Mouse (Mus musculus) layer of hippocampus, adult 9-10 months (tissue): ENCODE results near the gene Adamts12.

Source experiments
- DNase-seq: peaks from one replicate; pipeline ENCODE4 v3.0.0; 2022; ENCODE audit warnings: low spot score

The Adamts12 gene

DNA sequence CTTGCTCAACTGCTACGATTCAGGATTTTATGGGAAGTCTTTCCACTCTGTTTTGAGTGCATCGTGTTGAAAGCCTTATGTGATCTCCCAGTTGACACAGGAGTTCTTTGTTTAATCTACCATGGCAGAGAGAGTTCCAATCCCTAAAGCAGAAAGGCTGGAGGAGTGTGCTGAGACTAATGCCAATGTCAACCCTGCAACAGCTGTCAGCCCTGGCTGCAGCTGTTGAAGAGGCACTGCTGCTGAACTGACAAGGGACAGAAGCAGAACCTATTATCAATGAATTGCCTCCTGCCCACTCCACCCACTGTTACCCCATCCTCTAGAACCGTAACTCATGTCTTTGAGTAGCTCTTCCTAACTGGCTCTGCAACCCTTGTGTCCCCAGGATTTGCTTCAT lies 101.3 kb downstream of the Adamts12 start:
- DNase-seq, result no peak

DNA sequence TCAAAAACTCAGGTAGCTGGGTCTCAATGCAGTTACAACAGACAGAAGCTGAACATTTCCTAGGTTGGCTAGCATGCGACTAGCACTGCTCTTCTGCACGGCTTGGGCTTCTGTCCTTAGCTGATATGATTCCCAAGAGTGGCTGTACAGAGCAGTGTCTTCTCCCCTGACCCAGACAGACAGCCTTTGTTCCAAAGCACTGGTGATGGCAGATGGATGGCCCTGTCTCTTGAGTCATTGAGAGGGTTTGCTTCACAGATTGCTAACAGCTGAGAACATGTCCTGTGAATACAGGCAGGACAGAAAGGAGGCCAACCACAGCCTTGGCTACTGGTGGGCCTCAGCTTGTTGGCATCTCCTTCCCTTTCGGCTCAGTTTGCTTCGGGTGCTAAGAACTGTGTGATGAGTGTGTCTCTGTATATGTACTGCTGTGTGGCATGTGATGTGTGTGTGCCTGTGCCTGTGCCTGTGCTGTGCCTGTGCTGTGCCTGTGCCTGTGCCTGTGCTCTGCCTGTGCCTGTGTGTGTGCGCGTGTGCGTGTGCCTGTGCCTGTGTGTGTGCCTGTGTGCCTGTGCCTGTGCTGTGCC lies 109.4 kb downstream of the Adamts12 start:
- no peak for DNase-seq

- no peak for DNase-seq
These were observed 110.3 kb downstream of the Adamts12 start for GRCm38 (mm10) chr15:11174842-11175241.

DNA sequence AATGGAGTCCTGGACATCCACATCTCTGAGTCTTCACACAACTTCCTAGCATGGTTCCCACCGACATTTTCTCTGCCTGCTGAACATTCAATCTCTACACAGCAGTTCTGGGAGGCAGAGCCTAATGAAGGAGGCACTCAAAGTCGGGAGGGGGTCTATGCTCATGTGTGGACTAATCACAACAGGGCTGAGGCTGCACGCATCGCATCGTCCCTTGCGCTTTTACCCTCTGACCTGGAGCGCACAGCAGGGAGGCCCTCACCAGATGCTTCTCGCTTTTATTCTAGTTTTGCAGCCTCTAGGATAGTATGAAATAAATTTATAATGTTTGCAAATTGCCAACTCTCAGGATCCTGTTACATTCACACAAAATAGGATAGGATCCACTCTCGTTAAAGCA lies 112.9 kb downstream of the Adamts12 start:
- no peak for DNase-seq

- no peak for DNase-seq
These were observed 115.2 kb downstream of the Adamts12 start for GRCm38 (mm10) chr15:11179751-11180169.

DNA sequence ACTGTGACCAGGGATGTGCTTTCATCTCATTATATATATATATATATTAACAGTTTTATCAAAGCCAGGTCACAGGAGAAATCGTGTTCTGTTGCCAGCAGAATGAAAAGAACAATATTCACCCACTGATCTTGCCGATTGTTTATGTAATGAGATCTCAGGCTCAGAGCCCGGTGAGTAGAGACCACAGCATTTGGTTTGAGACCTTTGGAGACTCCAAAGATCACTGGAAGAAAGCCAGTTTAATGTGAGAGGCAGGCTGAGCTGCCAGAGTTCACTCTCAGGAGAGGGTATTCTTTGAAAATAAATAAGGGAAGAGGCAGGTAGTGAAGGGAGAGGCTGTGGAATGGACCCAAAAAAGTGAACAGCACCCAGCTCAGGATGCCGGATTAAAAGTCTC lies 122.1 kb downstream of the Adamts12 start:
- no peak for DNase-seq

GRCm38 (mm10) chr15:11190447-11190846 lies 125.9 kb downstream of the Adamts12 start:
- DNase-seq, result no peak

- DNase-seq, result no peak
These were observed 128.2 kb downstream of the Adamts12 start for GRCm38 (mm10) chr15:11192762-11193161.

DNA sequence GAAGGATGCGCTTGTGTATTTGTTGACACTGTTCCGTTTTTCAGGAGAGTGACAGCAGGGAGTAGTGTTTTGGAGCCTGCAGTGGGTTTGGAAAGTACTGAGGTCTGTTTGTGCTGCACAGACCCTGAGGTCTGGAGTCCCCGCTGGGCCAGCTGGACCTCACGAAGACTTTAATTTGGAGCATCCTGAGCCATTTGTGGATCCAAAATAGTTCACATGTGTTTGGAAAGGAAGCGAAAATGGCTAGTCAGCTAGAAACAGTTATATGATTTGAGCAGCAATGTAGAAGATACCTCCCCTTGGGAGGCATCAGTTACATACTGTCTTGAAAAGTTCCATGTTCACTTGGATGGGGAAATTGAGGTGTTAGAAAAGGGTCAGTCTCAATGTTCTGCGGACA lies 132.5 kb downstream of the Adamts12 start:
- DNase-seq, result no peak

- DNase-seq, result no peak
These were observed 133.7 kb downstream of the Adamts12 start for GRCm38 (mm10) chr15:11198246-11198795.

- DNase-seq, result no peak
These were observed 138.5 kb downstream of the Adamts12 start for GRCm38 (mm10) chr15:11203084-11203483.

DNA sequence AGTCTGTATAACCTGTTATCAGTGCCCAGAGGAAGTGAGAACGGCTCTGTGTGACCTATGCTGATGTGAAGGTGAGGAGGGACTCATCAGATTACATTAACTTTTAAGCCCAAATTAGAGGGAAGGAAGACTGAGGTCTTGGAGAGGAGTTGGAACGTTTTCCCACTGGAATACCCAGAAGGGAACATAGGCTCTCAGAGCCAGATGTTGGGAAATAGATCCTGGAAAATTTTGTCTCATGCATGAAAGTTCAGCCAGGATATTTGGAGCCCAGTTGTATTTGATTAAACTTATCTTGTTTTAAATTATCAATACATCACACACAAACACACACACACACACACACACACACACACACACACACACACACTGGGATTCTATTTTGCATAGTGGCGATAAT lies 140.3 kb downstream of the Adamts12 start:
- no peak for DNase-seq

- no peak for DNase-seq
These were observed 146.4 kb downstream of the Adamts12 start for GRCm38 (mm10) chr15:11210976-11211375.

GRCm38 (mm10) chr15:11233906-11234632 lies 169.5 kb downstream of the Adamts12 start:
- no peak for DNase-seq

DNA sequence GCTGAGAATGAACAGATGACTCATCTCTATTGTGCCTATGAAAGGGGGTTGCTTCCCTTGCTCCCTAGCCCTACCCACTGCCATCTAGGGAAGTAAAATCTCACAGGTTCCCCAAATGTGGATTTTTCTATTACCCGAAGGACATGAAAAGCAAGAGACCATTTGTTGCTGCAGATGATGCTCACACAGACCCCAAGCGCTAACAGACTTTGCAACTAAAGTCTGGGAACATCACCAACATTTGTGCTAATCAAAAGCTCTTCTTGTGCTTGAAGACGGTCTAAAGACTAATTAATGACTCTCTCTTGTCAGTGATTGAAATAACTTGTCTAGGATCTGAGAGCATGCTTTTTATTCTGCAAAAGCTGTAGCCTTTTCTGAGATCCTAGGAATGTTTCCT lies 175.8 kb downstream of the Adamts12 start:
- DNase-seq, result peak; percentile 24

GRCm38 (mm10) chr15:11241288-11241687 lies 176.7 kb downstream of the Adamts12 start:
- no peak for DNase-seq

GRCm38 (mm10) chr15:11246402-11246801 lies 181.8 kb downstream of the Adamts12 start:
- DNase-seq, result no peak

GRCm38 (mm10) chr15:11279273-11280080 lies 214.9 kb downstream of the Adamts12 start:
- no peak for DNase-seq

DNA sequence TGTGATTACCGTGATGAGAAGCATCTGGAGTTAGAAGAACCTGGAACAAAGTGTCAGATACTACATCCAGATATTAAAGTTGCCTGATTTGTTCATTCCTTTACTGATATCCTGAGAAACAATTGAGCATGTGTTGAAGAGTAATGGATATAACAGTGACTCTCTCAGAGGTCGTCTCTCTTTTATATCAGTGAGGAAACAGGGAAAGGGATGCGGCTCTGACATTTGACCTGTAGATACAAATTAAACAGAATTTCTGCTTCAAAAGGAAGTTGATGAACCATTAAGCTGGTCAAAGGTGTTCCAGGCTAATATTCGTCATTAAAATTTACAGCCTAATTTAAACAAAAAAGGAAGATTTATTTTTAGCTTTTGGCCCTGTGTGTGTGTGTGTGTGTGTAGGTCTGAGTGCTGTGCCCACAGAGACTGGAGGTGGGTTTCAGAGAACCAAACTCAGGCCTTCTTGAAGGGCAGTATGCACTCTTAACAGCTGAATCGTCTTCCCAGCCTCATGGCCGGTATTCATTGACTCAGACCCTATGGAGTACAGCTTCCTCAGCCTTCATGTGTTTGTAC lies 216.2 kb downstream of the Adamts12 start:
- DNase-seq, result no peak

DNA sequence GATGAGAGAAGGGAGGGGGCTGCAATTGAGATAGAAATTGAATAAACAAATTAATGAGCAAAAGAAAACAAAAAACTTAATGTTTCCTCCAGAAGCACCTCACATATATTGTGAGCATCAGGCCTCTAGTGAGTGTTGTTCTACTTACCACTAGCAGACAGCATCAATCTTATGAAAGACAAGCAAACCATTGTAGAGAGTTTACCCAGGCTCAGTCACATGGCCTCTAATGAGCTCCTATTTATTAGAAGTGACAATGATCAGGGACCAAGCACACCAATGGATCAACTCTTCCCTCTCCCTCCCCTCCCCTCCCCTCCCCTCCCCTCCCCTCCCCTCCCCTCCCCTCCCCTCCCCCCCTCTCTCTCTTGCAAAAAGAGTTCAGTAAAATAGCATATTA lies 218.6 kb downstream of the Adamts12 start:
- no peak for DNase-seq

DNA sequence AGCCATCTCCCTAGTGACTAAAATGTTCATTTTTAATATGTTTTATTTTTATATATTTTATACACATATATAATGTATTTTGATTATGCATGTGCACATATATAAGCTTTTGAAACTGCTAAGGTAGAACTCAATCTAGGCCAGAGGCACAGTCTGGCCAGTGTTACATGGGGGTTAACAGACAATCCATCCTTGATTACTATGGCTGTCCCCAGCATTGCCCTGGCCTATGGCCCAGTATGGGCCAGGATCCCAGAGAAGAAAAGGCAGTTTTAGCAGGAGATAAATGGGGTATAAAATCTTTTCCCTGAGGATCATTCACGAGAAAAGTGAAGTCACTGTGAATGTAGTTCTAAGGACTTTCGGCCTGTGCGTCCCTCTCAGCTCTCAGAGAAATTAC lies 223.2 kb downstream of the Adamts12 start:
- DNase-seq, result no peak

DNA sequence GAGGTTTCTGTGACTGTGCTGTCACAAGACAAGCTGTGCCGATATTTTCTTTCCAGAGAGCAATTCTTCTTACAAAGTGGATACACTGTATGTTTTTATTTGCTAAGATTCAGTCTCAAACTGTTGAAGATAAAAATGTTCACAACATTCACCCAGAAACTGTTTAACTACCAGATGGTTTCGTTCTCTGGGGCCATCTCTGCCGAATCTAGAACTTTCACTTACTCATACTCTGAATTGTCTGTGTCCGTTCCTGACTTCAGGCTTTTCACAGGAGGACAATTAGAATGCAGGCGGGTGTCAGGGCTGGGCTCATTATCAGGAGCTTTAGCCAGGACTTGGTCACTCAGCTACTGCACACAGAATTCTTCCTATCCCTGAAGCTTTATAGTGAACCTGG lies 227.7 kb downstream of the Adamts12 start:
- DNase-seq, result no peak
